Mouse (Mus musculus): Measurements from ENCODE around the gene Ccdc155. TPM values are rescaled to one million over a fixed set of nuclear protein-coding genes. Genes with fewer than 3 reads are reported as not detected.

Ccdc155 gene
- total RNA-seq (2021): 1 to 10 TPM; 5.2 to 5.3 TPM

DNA sequence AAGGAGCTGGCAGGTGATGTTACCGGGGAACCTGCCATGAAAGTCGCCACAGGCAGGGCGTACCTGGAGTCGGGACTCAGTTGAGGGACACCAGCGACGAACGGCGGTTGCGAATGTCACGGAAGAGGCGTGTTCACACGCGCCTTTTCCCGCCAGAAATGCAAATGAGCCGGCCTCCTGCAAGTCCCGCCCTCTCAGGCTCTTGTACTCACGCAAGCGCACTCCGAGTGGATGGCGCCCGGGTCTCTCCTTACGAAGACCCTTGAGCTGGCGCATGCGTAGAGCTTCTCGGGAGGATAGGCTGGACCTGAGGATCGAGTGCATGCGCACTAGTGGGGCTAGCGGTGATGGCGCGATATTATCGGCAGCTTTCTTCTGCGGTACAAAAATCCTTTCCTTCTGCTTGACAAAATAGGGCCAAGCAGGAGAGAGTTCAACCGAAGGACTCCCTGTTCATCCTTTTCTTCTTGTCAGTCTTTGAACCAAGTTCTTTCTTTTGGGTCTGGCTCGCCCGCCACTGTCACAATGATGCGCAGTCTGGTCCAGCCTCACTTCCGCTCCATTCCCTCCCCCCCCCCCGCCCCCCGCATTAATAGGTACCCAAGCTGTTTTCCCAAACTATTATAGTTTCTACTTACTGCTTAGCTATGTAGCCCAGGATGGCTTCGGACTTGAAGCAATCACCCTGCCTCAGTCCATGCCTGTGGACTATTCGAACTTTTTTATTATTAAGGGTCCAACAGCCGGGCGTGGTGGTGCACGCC is at the start of gene Ccdc155:
Ccdc155 (minus strand) TSS at position 513 of the 764 bp plus-strand sequence.
- intact Hi-C loops (cut with DNase I): no loop called here
- peak; percentile 91 to 95 for DNase-seq (ENCODE audit: low spot score in 2 of 2)

DNA sequence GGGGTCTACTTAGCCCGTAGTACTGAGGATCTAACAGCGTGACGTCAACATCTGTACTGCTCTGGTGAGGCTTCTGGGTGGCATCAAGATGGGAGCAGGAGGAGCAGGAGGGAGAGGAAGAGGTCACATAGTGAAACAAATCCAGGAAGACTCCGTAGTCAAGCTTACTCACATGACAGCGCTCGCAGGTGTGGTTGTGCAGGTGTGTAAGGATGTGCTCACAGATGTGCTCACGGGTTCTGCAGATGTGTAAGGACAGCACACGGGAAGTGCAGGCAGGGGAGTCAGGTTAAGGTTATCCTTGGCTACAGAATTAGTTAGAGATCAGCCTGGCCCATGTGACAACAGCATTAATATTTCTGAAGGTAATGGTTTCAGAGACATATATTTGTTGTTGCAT is 49.1 kb upstream of the Ccdc155 start:
- no peak for DNase-seq (ENCODE audit: low spot score in 2 of 2)
- intact Hi-C loops (cut with DNase I): no loop called here

DNA sequence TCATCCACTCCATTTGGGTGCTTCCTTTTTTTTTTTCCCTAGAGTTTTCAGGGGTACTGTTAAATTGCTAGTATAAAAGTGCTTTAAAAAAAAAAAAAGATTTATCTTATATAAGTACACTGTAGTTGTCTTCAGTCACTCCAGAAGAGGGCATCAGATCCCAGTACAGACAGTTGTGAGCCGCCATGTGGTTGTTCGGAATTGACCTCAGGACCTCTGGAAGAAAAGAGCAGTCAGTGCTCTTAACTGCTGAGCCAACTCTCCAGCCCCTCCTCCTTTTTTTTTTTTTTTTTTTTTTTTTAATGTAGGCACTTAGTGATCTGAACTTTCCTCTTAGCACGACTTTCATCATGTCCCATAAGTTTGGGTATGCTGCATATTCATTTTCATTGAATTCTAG is 43.0 kb upstream of the Ccdc155 start:
- intact Hi-C loops (cut with DNase I): no loop called here
- DNase-seq (ENCODE audit: low spot score in 2 of 2): no peak

DNA sequence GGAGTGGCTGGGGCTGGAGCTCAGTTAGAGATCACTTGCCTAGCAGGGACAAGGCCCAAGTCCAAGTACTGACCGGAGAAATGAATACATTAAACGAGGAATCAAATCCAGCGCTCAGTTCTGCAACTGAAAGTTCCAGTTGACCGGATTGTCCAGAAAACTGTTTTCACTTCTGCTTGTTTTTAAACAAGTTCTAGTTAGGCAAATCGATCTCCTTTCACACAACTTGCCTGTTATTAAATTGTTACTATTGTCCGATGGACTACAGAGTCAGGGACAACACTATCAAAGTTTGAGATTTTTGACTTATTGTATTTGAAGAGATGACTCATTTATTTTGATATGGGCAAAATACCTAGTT is 36.7 kb upstream of the Ccdc155 start:
- intact Hi-C loops (cut with DNase I): no loop called here
- DNase-seq (ENCODE audit: low spot score in 2 of 2): no peak

DNA sequence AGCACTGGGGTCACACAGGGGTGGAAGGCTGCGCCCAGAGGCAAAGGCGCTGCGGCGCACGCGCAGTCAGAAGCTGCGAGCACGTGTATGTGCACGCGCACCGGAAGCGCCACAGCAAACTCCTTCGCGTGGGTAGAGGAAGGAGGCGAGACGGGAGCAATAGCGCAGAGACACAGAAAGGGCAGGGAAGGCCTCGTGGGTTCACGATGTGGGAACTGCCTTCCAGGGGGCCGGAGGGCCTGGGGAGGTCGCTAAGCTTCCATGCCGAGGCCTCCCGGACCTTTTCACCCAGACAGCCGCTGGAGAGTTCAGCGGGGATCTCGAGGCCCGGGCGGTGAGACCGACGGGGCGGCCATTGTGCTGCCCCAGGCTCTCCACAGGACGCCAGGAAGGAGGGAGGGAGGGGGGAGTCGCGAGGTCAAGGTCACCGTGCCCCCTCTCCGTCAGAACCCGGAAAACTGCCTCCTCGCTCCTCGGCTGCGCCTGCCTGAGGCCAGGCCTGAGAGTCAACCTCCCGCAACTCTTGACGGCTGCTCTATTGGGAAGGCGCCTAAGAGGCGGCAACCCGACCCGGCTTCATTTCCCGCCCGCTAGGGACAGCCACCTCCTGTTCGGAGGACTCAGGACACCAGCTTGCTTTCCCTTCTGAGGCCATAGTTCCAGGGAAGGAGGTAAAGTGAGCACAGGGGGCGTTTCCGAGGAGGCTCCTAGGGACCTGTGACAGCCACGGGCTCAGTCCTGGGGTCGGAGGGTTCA is 36.1 kb upstream of the Ccdc155 start, which contains the start of gene Slc6a16:
Slc6a16 (plus strand) TSS at position 453 of the 756 bp plus-strand sequence.
- intact Hi-C loops (cut with DNase I): no loop called here
- DNase-seq (ENCODE audit: low spot score in 2 of 2): peak; percentile 56 to 68

DNA sequence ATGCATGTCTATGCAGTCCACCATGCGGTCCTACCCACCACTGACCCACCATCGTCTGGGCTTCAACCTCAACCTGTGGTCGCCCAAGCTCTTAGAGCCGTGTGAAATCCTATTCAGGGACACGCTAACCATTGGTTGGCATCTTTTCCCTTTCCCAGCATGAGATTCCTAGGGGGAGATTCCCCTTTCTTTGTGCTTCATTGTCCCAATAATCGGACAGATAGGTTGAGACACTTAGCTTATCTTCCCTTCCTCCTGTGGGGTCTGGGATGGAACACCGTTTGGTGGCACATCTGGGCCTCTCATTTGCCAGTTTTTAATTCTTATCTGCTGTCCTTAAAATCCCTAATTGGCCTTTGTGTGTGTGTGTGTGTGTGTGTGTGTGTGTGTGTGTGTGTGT is 35.4 kb upstream of the Ccdc155 start:
- DNase-seq (ENCODE audit: low spot score in 2 of 2): no peak
- intact Hi-C loops (cut with DNase I): no loop called here

DNA sequence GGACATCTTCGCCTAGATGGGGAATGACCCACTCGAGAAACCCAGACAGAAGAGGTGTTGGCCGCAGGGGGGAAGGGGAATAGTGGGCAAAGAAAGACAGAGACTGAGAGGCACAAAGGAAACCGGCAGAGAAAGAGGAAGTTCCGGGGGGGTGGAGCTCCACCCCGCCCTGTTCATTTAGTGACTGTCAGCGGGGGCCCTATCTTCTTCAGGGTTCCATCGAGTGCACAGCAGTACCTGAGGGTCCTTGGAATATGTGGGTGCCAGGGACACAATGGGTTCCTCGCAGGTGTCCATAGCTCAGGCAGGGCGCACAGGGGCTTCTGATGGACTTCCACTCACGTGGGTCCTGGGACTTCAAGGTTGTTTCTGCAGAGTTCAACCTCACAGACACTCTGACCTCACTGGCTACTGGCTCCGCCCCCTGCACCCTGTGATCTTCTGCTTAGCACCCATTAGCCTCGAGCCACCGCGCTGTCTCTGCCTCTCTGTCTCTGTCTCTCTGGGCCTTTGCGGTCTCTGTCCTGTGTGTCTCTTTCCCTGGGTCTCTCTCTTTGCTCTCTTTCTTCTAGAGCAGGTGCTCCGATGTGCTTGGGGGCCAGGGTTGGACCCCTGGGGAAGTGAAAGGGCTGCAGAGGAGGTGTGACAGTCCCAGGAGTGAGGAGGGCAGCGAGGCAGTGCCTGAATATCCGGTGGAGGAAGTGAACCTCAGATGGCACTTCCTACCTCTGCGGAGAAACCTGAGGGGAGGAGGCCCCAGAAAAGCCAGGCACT is 34.2 kb upstream of the Ccdc155 start, which contains the start of gene Cd37:
Cd37 (minus strand) TSS at position 393 of the 774 bp plus-strand sequence.
- DNase-seq (ENCODE audit: low spot score in 2 of 2): no peak
- intact Hi-C loops (cut with DNase I): no loop called here

DNA sequence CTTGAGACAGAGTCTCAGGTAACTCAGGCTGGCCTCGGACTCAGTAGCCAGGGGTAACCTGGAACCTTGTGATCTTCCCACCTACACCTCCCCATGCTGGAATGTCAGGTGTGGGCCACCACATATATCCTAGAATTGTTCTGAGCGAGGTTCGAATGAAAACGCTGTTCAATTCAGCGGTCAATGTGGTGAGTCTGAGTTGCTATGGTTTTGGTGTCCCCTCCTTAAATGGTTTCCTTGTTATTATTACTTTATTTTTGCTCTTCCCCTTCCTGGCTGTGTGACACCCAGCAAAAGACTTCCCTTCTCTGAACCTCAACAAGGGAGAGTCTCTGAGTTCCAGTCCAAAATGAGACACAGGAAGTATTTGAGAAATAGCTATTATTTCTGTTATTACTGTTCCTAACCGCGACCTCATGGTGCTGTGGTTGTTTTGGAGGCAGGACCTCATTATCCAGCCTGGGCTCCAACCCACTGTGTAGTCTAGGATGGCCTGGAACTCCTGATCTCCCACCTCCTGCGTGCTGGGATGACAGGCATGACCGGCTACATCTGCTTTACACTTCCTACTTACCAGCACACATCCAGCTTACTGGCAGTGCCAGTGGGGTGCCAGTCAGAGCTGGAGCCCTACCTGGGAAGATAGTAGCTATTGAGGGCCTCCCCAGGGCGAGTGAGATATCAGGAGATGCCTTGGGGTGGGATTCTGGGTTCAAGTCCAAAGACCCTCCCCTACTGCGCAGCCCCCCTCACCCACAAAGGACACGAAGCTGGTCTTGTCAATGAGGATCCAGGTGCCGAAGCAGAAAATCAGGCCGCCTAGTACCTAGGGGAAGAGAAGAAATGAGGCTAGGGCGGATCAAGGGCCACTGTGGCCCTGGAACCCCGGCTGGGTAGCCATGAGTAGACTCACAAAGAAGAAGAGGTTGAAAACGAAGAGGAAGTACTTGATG is 33.3 kb upstream of the Ccdc155 start:
- intact Hi-C loops (cut with DNase I): no loop called here
- no peak for DNase-seq (ENCODE audit: low spot score in 2 of 2)

DNA sequence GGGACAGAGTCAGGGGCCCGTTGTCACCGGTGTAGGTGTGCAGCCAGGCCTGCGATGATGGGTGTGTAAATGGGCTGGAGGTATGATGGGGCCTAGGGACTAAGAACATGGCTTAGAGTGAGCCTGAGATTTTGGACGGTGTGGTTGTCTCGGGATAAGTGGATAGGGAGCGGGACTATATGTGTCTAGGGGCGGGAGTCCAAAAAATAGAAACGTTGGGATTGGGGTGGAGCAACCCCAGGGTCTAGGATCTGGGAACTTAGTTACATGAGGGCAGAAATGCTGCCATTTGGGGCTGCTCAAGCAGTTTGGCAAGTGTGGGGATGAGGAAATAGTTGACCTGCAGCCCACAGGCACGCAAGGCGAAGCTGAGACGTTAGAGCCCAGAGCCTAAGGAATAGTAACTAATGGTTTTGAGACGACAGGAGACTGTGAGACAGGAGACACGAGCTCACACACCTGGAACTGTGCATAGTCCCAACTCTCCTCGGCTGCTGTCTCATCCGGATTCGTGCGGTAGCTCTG is 31.0 kb upstream of the Ccdc155 start:
- intact Hi-C loops (cut with DNase I): loop anchor here (2.0 kb wide), 1 partner anchor 21 kb away; no protein-coding TSS in a partner anchor
- DNase-seq (ENCODE audit: low spot score in 2 of 2): no peak

DNA sequence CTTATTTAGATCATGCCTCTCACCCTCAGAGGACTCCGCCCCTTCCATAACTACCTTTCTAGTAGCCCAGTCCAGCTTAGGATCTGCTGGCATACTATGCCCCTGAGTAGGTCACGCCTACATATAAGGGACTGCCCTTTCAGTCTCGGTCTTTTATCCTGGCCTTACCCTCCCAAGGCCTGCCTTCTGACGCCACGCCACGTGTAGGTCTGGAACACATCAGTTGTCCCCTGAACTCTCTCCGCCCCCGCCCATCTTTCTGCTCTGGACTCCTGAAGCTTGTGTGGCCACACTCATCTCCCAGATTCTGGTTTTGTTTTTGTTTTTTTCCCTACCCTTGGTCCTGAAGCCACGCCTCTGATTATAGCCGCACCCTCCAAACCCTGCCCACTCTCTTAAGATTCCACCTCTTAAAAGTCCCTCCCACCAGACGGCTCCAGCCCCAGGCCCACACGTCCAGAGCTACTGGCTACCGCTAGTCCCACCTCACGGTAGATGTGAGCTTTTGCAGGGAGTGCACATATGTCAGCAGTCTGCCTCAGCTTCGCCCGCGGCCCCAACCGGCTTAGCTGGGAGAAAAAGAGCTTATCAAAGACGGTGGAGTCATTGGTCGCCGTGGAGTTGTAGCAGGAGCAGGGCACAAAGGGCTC is 30.4 kb upstream of the Ccdc155 start:
- intact Hi-C loops (cut with DNase I): loop anchor here (2.0 kb wide), 1 partner anchor 22 kb away; no protein-coding TSS in a partner anchor
- peak in 1 of 2 experiments; percentile 24 for DNase-seq (ENCODE audit: low spot score in 2 of 2)

DNA sequence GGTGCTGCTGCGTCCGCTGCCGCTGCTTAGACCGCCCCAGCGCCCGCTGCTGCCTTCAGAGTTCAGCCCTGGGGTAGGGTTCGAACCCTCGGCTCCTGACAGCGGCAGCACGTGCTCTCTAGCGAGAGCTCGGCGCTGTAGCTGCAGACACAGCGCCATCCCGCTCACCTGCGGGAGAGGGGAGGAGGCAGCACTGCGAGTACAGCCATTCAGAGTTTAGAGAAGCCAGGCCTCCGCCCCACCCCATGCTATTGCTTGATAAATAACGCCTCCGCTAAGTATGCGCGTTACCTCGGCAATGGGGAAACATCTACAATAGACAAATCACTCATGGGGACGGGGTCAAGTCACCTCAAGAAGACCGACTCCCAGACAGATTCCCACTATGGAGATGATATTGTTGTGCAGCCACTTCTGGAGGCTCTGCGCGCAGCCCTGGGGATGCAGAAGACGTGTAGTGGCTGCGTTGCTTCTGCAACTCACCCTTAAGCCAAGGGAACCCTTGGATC is 29.7 kb upstream of the Ccdc155 start:
- intact Hi-C loops (cut with DNase I): loop anchor here (2.0 kb wide), 1 partner anchor 22 kb away; no protein-coding TSS in a partner anchor
- peak in 1 of 2 experiments; percentile 20 for DNase-seq (ENCODE audit: low spot score in 2 of 2)

DNA sequence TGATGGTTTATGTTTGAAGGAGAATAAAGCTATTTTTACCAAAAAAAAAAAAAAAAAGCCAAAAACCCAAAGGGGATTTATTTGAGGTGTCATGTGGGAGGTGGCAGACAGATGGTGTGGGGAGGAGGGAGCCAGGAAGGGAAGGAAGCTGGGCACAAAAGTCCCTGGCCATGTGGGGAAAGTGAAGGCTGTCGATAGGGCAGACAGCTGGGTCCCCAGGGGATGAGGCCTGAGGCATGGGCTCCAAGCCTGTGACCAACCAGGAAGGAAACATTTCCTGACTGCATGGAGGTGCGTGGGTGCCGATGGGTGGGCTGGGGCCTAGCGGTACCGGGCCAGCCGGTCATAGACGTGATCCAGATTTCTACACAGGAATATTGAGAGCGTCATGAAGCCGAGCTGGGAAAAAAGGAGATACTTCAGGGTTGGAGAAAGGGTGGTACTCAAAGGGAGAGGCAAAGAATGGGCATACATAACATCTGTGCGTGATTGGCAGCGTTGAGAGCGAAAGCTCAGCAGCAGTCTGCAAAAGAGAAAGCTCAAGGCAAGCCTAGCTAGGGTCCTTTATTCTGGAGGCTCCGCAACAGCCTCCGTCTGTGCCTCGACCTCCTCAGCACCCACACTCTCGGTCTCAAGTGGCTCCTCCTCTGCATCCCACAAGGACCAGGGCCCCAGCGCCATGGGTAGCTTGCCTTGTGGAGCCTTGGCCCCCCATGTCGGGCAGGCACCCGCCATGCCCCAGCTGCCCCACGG is 29.1 kb upstream of the Ccdc155 start:
- intact Hi-C loops (cut with DNase I): loop anchor here (1.0 to 2.0 kb wide), 5 partner anchors 23 to 71 kb away; partner anchors contain the start of gene Slc6a21

DNA sequence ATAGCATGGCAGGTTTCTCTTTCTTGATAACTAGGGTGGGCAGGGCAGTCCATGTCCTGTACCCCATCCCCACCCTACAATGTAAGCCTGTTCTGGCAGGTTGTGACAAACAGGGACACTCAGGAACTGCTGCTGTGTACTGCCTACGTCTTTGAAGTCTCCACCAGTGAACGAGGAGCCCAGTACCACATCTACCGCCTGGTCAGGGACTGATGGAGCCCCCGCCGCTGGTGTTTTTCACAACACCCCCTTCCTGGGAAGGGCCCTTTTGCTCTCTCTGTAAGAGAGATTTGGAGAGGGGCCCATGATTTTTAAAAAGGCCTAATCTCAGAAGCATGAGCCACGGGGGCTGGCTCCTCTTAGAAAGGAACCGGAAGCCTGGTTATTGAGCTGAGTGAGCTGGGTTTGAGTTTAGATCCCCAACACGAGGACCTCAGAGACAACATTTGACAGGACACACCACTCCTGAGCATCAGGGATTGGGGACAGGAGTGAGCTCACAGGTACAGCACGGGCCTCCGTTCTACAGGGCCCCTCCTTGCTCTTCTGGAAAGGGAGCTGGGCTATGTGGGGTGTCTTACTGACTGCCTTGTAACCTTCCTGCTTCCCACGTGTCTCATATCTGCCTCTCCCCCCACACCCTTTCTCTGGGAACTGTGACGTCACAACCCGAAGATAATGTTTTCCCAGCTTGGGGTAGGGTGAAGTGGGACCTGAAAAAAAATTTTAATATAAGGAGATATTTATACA is 28.2 kb upstream of the Ccdc155 start:
- intact Hi-C loops (cut with DNase I): loop anchor here (1.0 kb wide), 4 partner anchors 31 to 71 kb away; partner anchors contain the start of gene Slc6a21
- DNase-seq (ENCODE audit: low spot score in 2 of 2): peak; percentile 56 to 90

More for the DNA sequence above, 29.1 kb upstream of the Ccdc155 start:
- DNase-seq (ENCODE audit: low spot score in 2 of 2): peak; percentile 72 to 95

DNA sequence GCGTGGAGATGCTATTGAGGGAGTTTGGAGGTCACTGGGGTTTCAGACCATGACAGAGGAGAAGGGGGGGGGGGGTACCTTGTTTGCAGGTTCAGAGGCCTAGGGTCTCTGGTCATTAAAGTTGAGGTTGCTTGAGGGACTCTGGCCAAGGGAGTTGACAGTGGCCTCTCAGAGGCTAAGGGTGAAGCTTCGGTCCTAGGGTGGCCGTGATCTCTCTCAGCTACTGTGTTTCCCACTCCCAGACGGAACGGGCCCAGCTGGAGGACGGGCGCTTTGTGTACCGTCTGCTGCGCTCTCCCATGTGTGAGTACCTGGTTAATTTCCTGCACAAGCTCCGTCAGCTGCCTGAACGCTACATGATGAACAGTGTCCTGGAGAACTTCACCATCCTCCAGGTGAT is 27.2 kb upstream of the Ccdc155 start:
- intact Hi-C loops (cut with DNase I): no loop called here
- DNase-seq (ENCODE audit: low spot score in 2 of 2): no peak

DNA sequence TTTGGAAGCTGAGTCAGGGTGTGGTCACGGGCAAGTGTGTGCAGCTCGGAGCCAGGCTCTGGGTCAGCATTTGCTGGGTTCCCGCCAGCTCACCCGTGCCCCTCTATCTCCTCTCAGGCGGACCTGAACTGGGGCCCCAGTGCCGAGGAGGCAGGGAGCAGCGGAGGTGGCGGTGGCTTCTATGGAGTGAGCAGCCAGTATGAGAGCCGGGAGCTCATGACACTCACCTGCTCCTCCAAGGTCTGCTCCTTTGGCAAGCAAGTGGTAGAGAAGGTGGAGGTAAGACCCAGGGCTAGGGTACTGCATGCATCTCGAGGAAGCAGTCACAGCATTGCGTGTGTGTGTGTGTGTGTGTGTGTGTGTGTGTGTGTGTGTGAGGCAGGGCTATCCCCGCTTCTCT is 26.5 kb upstream of the Ccdc155 start:
- intact Hi-C loops (cut with DNase I): no loop called here

DNA sequence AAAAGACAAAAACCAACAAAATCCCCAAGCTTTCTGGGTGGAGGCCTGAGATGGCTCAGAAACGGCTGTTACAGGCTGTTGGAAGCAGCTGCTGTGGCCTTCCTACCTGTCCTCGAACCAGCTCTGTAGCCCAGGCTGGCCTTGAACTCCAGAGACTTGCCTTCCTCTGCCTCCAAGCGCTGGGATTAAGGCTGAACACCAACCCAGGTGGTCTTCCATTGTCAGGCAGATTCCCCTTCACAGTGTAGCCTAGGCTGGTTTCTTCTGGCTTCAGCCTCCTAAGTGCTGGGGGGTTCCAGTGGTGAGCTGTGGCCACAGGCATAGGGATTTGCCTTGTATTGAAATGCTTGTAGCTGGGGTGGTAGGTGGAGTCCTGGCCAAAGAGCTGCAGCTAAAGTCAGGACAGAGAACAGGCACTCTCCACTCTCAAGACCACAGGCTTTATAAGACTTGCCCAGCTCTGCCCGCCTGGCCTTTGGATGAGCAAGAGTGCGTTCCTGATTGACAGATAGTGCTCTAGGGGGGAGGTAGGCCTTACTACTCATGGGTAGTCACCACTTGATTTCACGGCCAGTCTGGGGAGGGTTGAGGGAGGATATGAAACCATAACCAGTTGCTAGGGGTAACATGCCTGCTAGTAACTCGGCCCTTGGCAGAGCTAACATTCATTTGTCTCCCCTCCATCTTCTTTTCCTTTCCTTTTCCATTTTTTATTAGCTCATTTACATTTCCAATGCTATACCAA is 24.9 kb upstream of the Ccdc155 start:
- no peak for DNase-seq (ENCODE audit: low spot score in 2 of 2)
- intact Hi-C loops (cut with DNase I): no loop called here

More for the DNA sequence above, 26.5 kb upstream of the Ccdc155 start:
- DNase-seq (ENCODE audit: low spot score in 2 of 2): no peak

Data from left cerebral cortex, postnatal 25 days (tissue).